Mouse (Mus musculus) lung, adult 10 weeks (tissue): ENCODE results near the gene Olfr1009. TPM values are rescaled to one million over a fixed set of nuclear protein-coding genes. Genes with fewer than 3 reads are reported as not detected.

ENCODE experiments used
- polyA plus RNA-seq: library from polyadenylated mRNA; stranded (reverse); fragments of 350-450 nt; fragmentation: Illumina TruSeq; extraction: RNeasy Lipid Tissue Mini Kit (QIAGEN cat#74804); gene quantifications from one replicate; pipeline ENCODE4 v1.2.3, GENCODE M21; 2014; ENCODE audit warnings: low read depth, low replicate concordance; ENCODE audit not compliant: insufficient read depth

Olfr1009 gene
- not detected for polyA plus RNA-seq

DNA sequence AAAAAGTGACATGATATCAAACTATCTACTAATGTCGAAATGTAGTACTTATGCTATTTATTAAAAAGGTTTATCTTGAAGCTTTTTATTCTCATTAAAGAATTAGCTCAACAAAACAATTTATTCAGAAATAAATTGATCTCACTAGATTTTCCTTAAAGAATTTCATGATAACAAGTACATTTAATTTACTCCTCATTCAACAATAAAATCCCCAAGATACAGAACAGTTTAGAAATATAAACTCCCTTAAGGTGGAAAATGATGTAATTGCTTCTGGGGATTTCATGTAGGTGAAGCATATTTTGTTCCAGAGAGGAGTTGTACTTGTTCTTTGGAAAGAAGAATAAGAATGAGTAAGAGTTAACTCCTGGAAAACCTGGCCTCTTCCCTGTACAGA lies at the start of gene Olfr1009:
TSS of gene Olfr1009 (plus strand) at position 301 of the 400 bp plus-strand sequence.

DNA sequence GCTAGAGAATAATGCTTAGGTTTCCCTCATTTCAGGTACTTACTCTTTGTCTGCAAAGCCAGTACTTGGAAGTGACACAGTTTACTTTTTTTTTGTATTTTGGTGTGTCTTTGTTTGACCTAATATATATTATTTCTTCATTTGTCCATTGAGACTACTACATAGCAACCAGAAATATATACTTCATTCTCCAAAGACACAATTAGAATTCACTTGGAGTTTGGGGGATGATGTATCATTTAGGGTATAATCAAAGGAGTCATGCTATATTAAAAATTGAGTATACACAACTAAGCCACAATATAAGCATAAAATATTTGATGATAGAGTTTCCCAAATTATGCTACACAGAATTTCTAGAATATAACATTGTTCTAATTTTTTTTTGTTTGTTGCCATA lies 36.6 kb upstream of the Olfr1009 start, which contains the start of gene Olfr1006:
TSS of gene Olfr1006 (minus strand) at position 101 of the 400 bp plus-strand sequence.

DNA sequence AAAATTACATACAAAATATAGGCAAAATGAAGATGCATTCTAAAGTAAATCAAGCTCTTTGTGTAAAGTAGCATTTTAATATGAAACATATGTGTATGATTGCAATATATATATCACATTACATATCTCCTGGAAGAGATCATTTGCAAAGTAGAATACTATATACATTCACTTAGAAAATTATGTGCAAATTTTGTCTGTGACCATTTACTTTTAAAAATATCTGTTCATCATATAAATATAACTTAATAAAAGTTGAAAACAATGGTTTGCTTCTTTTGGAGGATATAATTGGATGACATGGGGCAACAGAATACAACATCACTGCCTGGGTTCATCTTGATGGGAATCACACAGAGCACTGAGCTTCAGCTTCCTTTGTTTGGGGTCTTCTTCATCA lies 26.1 kb upstream of the Olfr1009 start, which contains the start of gene Olfr1008:
TSS of gene Olfr1008 (plus strand) at position 301 of the 400 bp plus-strand sequence.

DNA sequence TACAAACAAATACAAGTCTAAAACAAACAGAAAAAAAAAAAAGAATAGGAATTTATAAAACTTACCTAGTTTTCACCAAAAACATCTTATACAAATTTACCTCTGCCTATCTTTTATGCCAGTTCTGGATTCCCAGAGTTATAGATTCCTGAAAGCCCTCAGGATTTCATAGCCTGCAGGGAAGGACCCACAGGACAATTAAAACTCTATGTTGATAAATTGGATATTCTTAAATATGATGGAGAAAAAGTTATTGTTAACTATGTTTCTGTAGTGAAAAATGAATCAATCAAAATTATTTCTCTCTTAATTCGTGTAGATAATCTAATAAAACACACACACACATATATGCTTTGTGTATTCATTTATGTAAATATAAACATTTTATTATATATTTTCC lies 47.4 kb downstream of the Olfr1009 start, which contains the start of gene Olfr1012:
TSS of gene Olfr1012 (minus strand) at position 101 of the 400 bp plus-strand sequence.

DNA sequence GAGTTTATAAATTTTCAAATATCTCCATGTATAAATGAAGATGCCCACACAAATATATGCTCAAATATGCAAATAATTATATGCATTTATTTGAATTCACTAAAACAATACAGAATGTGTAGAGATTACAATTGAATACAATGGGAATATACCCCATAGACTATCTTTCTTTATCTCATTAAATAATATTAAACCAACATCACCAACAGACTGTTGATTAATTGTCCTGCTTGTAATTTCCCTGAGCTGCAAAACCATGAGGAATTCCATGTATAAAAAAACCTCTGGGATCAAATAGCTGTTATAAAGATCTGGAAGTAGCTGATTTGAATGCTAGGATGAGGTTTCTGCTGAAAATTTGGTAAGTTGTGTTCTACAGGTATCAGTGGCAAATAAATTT lies 51.6 kb downstream of the Olfr1009 start, which contains the start of gene Olfr1013:
TSS of gene Olfr1013 (plus strand) at position 301 of the 400 bp plus-strand sequence.

DNA sequence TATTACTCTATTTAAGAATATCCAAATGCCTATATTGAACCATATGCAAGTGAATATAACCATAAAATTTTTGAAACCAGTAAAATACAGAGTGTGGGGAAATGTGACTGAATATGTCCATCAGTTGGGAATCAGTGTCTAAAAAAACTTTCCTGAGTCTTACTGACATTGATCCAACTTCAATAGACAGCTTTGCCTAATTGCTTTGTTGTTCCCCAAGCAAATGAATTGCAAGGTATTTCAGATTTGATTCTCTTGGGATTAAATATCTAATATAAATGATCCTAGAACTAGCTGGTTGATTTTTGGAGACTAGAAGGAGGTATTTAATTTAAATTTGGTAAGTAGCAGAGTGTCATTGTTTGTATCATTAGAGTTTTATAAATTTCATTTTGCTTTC lies 57.2 kb downstream of the Olfr1009 start, which contains the start of gene Olfr1014:
TSS of gene Olfr1014 (plus strand) at position 301 of the 400 bp plus-strand sequence.

Other genes with a start within 250 kb of the Olfr1009 start
- not detected for gene 4833423E24Rik, start 196.4 kb upstream of the Olfr1009 start, polyA plus RNA-seq
- not detected for gene Olfr996, start 136.2 kb upstream of the Olfr1009 start, polyA plus RNA-seq
- not detected for gene Olfr998, start 126.5 kb upstream of the Olfr1009 start, polyA plus RNA-seq
- not detected for gene Olfr1000, start 103.5 kb upstream of the Olfr1009 start, polyA plus RNA-seq
- gene Olfr1002, start 64.7 kb upstream of the Olfr1009 start, polyA plus RNA-seq = not detected
- gene Olfr154, start 51.0 kb upstream of the Olfr1009 start, polyA plus RNA-seq = not detected
- not detected for gene Olfr1006, start 36.7 kb upstream of the Olfr1009 start, polyA plus RNA-seq
- not detected for gene Olfr1008, start 26.0 kb upstream of the Olfr1009 start, polyA plus RNA-seq
- not detected for gene Olfr1012, start 47.3 kb downstream of the Olfr1009 start, polyA plus RNA-seq
- gene Olfr1013, start 51.7 kb downstream of the Olfr1009 start, polyA plus RNA-seq = not detected
- gene Olfr1014, start 57.3 kb downstream of the Olfr1009 start, polyA plus RNA-seq = not detected
- not detected for gene Olfr1015, start 66.6 kb downstream of the Olfr1009 start, polyA plus RNA-seq
- gene Olfr1016, start 87.1 kb downstream of the Olfr1009 start, polyA plus RNA-seq = not detected
- not detected for gene Olfr1018, start 103.1 kb downstream of the Olfr1009 start, polyA plus RNA-seq
- gene Olfr1019, start 130.1 kb downstream of the Olfr1009 start, polyA plus RNA-seq = not detected
- gene Olfr1020, start 131.6 kb downstream of the Olfr1009 start, polyA plus RNA-seq = not detected
- not detected for gene Olfr1022, start 153.2 kb downstream of the Olfr1009 start, polyA plus RNA-seq
- gene Olfr1023, start 170.2 kb downstream of the Olfr1009 start, polyA plus RNA-seq = not detected
- not detected for gene Olfr1024, start 189.6 kb downstream of the Olfr1009 start, polyA plus RNA-seq
- not detected for gene Olfr1025-ps1, start 199.8 kb downstream of the Olfr1009 start, polyA plus RNA-seq
- gene Olfr1026, start 206.1 kb downstream of the Olfr1009 start, polyA plus RNA-seq = not detected
- gene Olfr1028, start 235.0 kb downstream of the Olfr1009 start, polyA plus RNA-seq = not detected